Mouse (Mus musculus) limb, embryonic 11.5 days (tissue): ENCODE results near the gene Wdr45. TPM values are rescaled to one million over a fixed set of nuclear protein-coding genes. Genes with fewer than 3 reads are reported as not detected.
"Not testable (repeated sequence)": the region's sequence is repeated elsewhere in the genome, so short reads cannot be mapped to it uniquely, and the experiment has no call there.

Experiments used
- ATAC-seq: fragments of 200-750 bp; cut with Nextera tagmentation; 2 replicates; pipeline ENCODE4 v1.8.0; 2017; ENCODE audit warnings: low read depth; ENCODE audit not compliant: insufficient number of reproducible peaks, low FRiP score, low TSS enrichment
- DNase-seq: peaks from one replicate; pipeline ENCODE4 v3.0.0-alpha.2; 2015; ENCODE audit warnings: low spot score
- H3K27ac ChIP-seq: fragments of 300-500 bp; sonication (generic); replicated peaks from 2 replicates; pipeline ENCODE4 v1.5.1; 2014; ENCODE audit warnings: low read depth, mild to moderate bottlenecking, low read length
- H3K27me3 ChIP-seq: fragments of 300-500 bp; sonication (generic); 2 replicates; pipeline ENCODE4 v1.6.1; 2014; ENCODE audit warnings: mild to moderate bottlenecking, low read length, mixed read lengths; ENCODE audit not compliant: control insufficient read depth, insufficient read depth
- H3K36me3 ChIP-seq: fragments of 300-500 bp; sonication (generic); 2 replicates; pipeline ENCODE4 v1.6.1; 2014; ENCODE audit warnings: mild to moderate bottlenecking, low read length, moderate library complexity, mixed read lengths; ENCODE audit not compliant: control insufficient read depth, insufficient read depth
- H3K4me1 ChIP-seq: fragments of 300-500 bp; sonication (generic); 2 replicates; pipeline ENCODE4 v1.6.1; 2014; ENCODE audit warnings: low read length, mixed read lengths; ENCODE audit not compliant: control insufficient read depth, insufficient read depth
- H3K4me2 ChIP-seq: fragments of 300-500 bp; sonication (generic); 2 replicates; pipeline ENCODE4 v1.6.1; 2014; ENCODE audit warnings: low read depth, mild to moderate bottlenecking, moderate library complexity; ENCODE audit not compliant: severe bottlenecking
- H3K4me3 ChIP-seq: fragments of 300-500 bp; sonication (generic); 2 replicates; pipeline ENCODE4 v1.5.1; 2014; ENCODE audit warnings: low read depth, low read length
- H3K9ac ChIP-seq: fragments of 300-500 bp; sonication (generic); 2 replicates; pipeline ENCODE4 v1.6.1; 2014; ENCODE audit warnings: mild to moderate bottlenecking, low read length
- H3K9me3 ChIP-seq: fragments of 300-500 bp; sonication (generic); 2 replicates; pipeline ENCODE4 v1.6.1; 2016; ENCODE audit warnings: low read length; ENCODE audit not compliant: control insufficient read depth
- WGBS: fragments of 180-500 bp; shearing (Covaris S2); extraction: QIAGEN DNeasy Blood & Tissue Kit; methylation state at CpG from one replicate; pipeline ENCODE4 v1.1.7; 2014; 5-methylcytosine and 5-hydroxymethylcytosine counted together
- polyA plus RNA-seq: library from polyadenylated mRNA; unstranded; fragments of >200 nt; fragmentation: Nextera tagmentation; extraction: Ambion mirVana; gene quantifications from 2 replicates; pipeline ENCODE4 v1.2.1, GENCODE M21; 2014

The Wdr45 gene
- polyA plus RNA-seq, 1 experiment from 2014 or later: 16.7 TPM

DNA sequence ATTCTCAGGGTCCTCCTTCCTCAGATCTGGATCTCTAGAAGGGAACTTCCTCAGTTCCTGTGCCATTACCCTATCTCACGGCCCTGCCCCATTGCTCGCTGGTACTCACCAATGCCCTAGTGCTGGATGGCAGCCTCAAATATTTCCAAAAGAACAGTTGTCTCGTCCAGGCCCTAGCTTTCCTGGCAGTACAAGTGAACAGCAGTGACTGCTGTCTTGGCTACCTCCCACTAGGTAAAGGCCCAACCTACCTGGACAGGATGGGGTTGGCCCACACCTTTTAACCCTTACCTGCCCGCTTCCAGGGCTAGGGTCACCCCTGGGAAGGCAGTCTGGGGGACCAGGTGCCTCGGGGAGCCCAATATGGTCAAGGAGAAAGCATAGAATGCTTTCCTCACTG, 27.0 kb downstream of the Wdr45 start:
- ATAC-seq (no peak), DNase-seq (no peak)
- no peak overlapping the region for H3K4me3 ChIP-seq
- H3K9ac ChIP-seq: no peak overlapping the region
- no peak overlapping the region for H3K27ac ChIP-seq
- 67% methylated on average over 5 of the region's 5 CpGs for WGBS
- no peaks in the 10 kb centered on the region for H3K4me1 ChIP-seq
- no peaks in the 10 kb centered on the region for H3K27me3 ChIP-seq
- H3K36me3 ChIP-seq: no peaks in the 10 kb centered on the region
- H3K4me2 ChIP-seq: no peak overlapping the region
- H3K9me3 ChIP-seq: no peaks in the 10 kb centered on the region

DNA sequence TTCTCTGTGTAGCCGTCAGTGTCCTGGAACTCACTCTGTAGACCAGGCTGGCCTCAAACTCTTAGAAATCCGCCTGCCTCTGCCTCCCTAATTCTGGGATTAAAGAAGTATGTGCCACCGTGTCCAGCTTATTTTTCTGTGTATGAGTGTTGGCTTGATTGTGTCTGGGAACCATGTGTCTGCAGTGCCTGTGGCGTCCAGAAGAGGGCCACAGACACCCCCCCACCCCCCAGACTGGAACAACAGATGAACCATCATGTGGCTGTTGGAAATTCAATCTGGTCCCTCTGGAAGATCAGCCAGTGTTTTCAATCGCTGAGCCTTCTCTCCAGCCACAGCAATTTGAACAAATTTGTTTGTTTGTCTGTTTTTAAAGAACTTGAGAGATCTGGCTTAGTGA, 29.3 kb downstream of the Wdr45 start:
- Histone ChIP-seq H3K27me3 (no peaks in the 10 kb centered on the region), H3K4me3 (no peak overlapping the region), H3K9ac (no peak overlapping the region), H3K27ac (no peak overlapping the region), H3K4me1 (no peaks in the 10 kb centered on the region), H3K4me2 (no peak overlapping the region), H3K9me3 (no peaks in the 10 kb centered on the region), H3K36me3 (no peaks in the 10 kb centered on the region)
- no peak for DNase-seq
- 58% methylated on average over 5 of the region's 5 CpGs for WGBS
- no peak for ATAC-seq

GRCm38 (mm10) chrX:7744940-7745339, 30.8 kb downstream of the Wdr45 start:
- ATAC-seq (no peak), DNase-seq (no peak)
- H3K27ac ChIP-seq: no peak overlapping the region
- H3K9me3 ChIP-seq: no peaks in the 10 kb centered on the region
- no peak overlapping the region for H3K4me2 ChIP-seq
- no peak overlapping the region for H3K4me3 ChIP-seq
- no peaks in the 10 kb centered on the region for H3K27me3 ChIP-seq
- H3K36me3 ChIP-seq: no peaks in the 10 kb centered on the region
- no peak overlapping the region for H3K9ac ChIP-seq
- no peaks in the 10 kb centered on the region for H3K4me1 ChIP-seq
- WGBS: 48% methylated on average over 1 of the region's 1 CpGs

DNA sequence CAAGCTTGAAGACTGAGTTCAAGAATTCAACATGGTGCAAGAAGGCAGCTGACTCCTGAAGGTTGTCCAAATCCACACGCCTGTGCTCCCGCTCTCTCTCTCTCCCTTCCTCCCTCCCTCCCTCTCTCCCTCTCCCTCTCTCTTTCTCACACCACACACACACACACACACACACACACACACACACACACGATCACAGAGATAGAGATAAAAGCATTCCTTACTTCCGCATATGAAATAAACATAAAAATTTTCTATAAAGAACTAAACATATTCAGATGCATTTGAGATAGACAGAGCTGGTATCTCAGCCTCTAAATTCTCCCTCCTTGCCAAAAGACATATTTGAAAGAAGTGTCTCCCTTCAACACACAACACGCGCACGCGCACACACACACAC, 31.3 kb downstream of the Wdr45 start:
- Histone ChIP-seq H3K4me1 (no peaks in the 10 kb centered on the region), H3K27me3 (no peaks in the 10 kb centered on the region), H3K9me3 (no peaks in the 10 kb centered on the region), H3K4me3 (no peak overlapping the region), H3K36me3 (no peaks in the 10 kb centered on the region), H3K27ac (no peak overlapping the region), H3K4me2 (no peak overlapping the region), H3K9ac (no peak overlapping the region)
- no peak for ATAC-seq
- no peak for DNase-seq
- 87% methylated on average over 8 of the region's 8 CpGs for WGBS

- Histone ChIP-seq H3K27me3 (no peaks in the 10 kb centered on the region), H3K27ac (no peak within 1 kb of the TSS)
Observed at GRCm38 (mm10) chrX:7750432-7751116, 36.4 kb downstream of the Wdr45 start, which contains the start of gene Ccdc120. Ccdc120 (minus strand) TSS chrX:7750905.

DNA sequence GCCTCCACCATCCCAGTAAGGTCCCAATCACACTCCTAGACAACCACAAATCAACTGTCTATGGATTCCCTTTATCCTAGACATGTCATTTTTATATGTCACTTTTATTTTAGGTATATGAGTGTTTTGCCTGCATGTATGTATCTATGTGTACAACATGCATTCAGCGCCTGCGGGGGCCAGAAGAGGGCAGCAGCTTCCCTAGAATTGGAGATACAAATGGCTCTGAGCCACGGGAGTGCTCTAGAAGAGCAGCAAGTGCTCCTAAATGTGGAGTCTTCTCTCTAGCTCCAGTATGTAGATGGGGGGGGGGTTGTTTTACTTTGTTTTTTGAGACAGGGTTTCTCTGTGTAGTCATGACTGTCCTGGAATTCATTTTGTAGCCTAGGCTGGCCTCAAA, 39.5 kb downstream of the Wdr45 start:
- not testable (repeated sequence) for H3K4me1 ChIP-seq, ATAC-seq, H3K9ac ChIP-seq, H3K4me2 ChIP-seq, H3K27ac ChIP-seq, H3K27me3 ChIP-seq, H3K36me3 ChIP-seq, H3K4me3 ChIP-seq, H3K9me3 ChIP-seq, DNase-seq
- 22% methylated on average over 3 of the region's 3 CpGs for WGBS

More at GRCm38 (mm10) chrX:7750432-7751116, 36.4 kb downstream of the Wdr45 start, which contains the start of gene Ccdc120:
- WGBS: 5% methylated on average over 52 of the region's 56 CpGs
- Histone ChIP-seq H3K36me3 (no peaks in the 10 kb centered on the region), H3K9me3 (no peaks in the 10 kb centered on the region), H3K4me1 (no peaks in the 10 kb centered on the region), H3K9ac (peak within 1 kb of the TSS; percentile 50; the same call in 1 of the 2 replicates), H3K4me2 (peak within 1 kb of the TSS; percentile 47), H3K4me3 (peak within 1 kb of the TSS; percentile 63)
- DNase-seq: peak; percentile 84
- ATAC-seq: peak; percentile 84

DNA sequence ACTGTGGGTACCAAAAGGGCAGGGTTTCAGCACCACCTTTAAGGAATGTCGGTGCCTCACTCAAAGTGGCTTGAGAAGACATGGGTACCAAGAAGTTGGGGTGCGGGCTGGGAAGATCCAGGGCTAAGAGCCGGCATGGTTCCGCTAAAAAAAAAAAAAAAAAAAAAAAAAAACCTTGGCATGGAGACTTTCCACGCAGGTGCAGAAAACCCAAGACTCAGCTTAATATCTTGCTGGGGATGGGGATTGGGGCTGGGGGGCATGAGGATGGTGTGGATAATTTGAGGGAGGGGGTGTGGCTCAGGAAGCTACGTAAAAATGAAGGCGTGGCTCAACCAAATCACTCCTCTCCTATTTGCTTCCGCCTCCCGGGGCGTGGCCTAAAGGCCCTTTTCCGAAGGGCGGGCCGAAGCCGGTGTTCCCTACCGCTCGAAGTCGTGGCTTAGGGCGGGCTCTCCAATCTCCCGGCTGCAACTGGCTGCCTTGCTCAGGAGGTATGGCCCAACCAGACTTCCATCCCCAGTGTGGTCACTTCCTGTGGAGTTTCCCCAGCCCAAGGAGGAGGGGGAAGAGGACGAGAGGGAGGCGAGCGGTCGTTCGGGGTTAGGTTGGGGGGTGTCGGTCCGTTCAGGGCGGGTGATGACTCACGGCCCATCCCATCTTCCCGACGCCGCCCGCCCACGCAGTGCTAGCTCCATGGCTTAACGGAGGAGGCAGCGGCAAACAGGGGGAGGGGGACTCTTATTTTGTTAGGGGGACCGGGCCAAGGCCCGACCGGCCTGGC, 48.2 kb downstream of the Wdr45 start, which contains the start of gene Tfe3:
Gene Tfe3, plus strand, starts transcription at position 424 of the 784 bp plus-strand sequence.
- no peaks in the 10 kb centered on the region for H3K9me3 ChIP-seq
- H3K9ac ChIP-seq: peak within 1 kb of the TSS; percentile 60
- peak within 1 kb of the TSS; percentile 63 for H3K4me3 ChIP-seq
- DNase-seq (peak; percentile 87), ATAC-seq (peak; percentile 94)
- H3K36me3 ChIP-seq: no peaks in the 10 kb centered on the region
- WGBS: 21% methylated on average over 38 of the region's 38 CpGs
- H3K27ac ChIP-seq: 0 out of 2 replicates have a peak within 1 kb of the TSS, but pooled peaks have one; percentile 8
- H3K4me1 ChIP-seq: no peaks in the 10 kb centered on the region
- H3K27me3 ChIP-seq: no peaks in the 10 kb centered on the region
- H3K4me2 ChIP-seq: peak within 1 kb of the TSS; percentile 60

- no peak for DNase-seq
- Histone ChIP-seq H3K9me3 (no peaks in the 10 kb centered on the region), H3K36me3 (no peaks in the 10 kb centered on the region), H3K4me1 (no peaks in the 10 kb centered on the region), H3K4me3 (peak overlapping the region; percentile 63), H3K27ac (0 out of 2 replicates have a peak overlapping the region, but pooled peaks have one; percentile 8), H3K27me3 (no peaks in the 10 kb centered on the region), H3K4me2 (peak overlapping the region; percentile 60), H3K9ac (peak overlapping the region; percentile 60)
- ATAC-seq: no peak
- WGBS: 12% methylated on average over 19 of the region's 21 CpGs
Observed at GRCm38 (mm10) chrX:7762921-7763197, 48.7 kb downstream of the Wdr45 start.
